Mouse (Mus musculus) spleen, adult 18-20 months (tissue): ENCODE measurements at regions not wholly inside any gene's neighbourhood (a gene's known extent, or its start where the extent isn't known, plus 50 kb on each side); places are given as distances from the start of the nearest gene placed in this dataset.

ENCODE experiments used
- DNase-seq, 2 experiments: peaks; one replicate each; pipeline ENCODE4 v3.0.0; 2022; ENCODE audit warnings: mixed read lengths in 2 of 2

- peak in 1 of 2 experiments; percentile 14 for DNase-seq
Observed at GRCm38 (mm10) chr11:63502181-63502580, 373.4 kb downstream of the Pmp22 start.

GRCm38 (mm10) chr11:63507387-63507786 lies 378.6 kb downstream of the Pmp22 start:
- DNase-seq, result no peak

- DNase-seq, result no peak
Observed at GRCm38 (mm10) chr11:63508727-63509126, 379.9 kb downstream of the Pmp22 start.

GRCm38 (mm10) chr11:63510611-63511010 lies 381.8 kb downstream of the Pmp22 start:
- DNase-seq, result no peak

GRCm38 (mm10) chr11:63514615-63515014 lies 385.8 kb downstream of the Pmp22 start:
- DNase-seq, result no peak

- no peak for DNase-seq
Observed at GRCm38 (mm10) chr11:63518847-63519246, 390.1 kb downstream of the Pmp22 start.

GRCm38 (mm10) chr11:63524254-63524653 lies 395.5 kb downstream of the Pmp22 start:
- no peak for DNase-seq

- no peak for DNase-seq
Observed at GRCm38 (mm10) chr11:63525431-63525830, 396.6 kb downstream of the Pmp22 start.

GRCm38 (mm10) chr11:63525956-63526355 lies 396.1 kb downstream of the Hs3st3b1 start:
- no peak for DNase-seq

GRCm38 (mm10) chr11:63532752-63533151 lies 389.3 kb downstream of the Hs3st3b1 start:
- no peak for DNase-seq

- DNase-seq, result no peak
Observed at GRCm38 (mm10) chr11:63533555-63534200, 388.4 kb downstream of the Hs3st3b1 start.

GRCm38 (mm10) chr11:63537693-63538092 lies 384.4 kb downstream of the Hs3st3b1 start:
- DNase-seq, result no peak

GRCm38 (mm10) chr11:63543971-63544696 lies 378.0 kb downstream of the Hs3st3b1 start:
- DNase-seq, result no peak

- no peak for DNase-seq
Observed at GRCm38 (mm10) chr11:63545516-63545915, 376.6 kb downstream of the Hs3st3b1 start.

- DNase-seq, result no peak
Observed at GRCm38 (mm10) chr11:63560466-63560865, 361.6 kb downstream of the Hs3st3b1 start.

GRCm38 (mm10) chr11:63562696-63563095 lies 359.4 kb downstream of the Hs3st3b1 start:
- DNase-seq, result no peak

- DNase-seq, result no peak
Observed at GRCm38 (mm10) chr11:63565471-63566232, 356.4 kb downstream of the Hs3st3b1 start.

- DNase-seq, result no peak
Observed at GRCm38 (mm10) chr11:63569785-63570479, 352.2 kb downstream of the Hs3st3b1 start.

GRCm38 (mm10) chr11:63570646-63571045 lies 351.4 kb downstream of the Hs3st3b1 start:
- no peak for DNase-seq

GRCm38 (mm10) chr11:63573271-63573670 lies 348.8 kb downstream of the Hs3st3b1 start:
- no peak for DNase-seq

GRCm38 (mm10) chr11:63583321-63583720 lies 338.8 kb downstream of the Hs3st3b1 start:
- no peak for DNase-seq

GRCm38 (mm10) chr11:63585216-63585869 lies 336.7 kb downstream of the Hs3st3b1 start:
- DNase-seq, result no peak
